Mouse (Mus musculus) liver, embryonic 14.5 days (tissue): ENCODE data around the gene Ppfibp1.

Experiments
- CTCF ChIP-seq: IDR thresholded peaks from 2 replicates; pipeline ENCODE4 v1.5.1; 2016; ENCODE audit warnings: antibody characterized with exemption, low read depth, control low read depth
- EP300 ChIP-seq: IDR thresholded peaks from 2 replicates; pipeline ENCODE4 v1.6.1; 2016; ENCODE audit warnings: antibody characterized with exemption, low read depth

- no peak for TF ChIP-seq CTCF
- TF ChIP-seq EP300: no peak
Observed at GRCm38 (mm10) chr6:146933123-146933522, 44.8 kb downstream of the Ppfibp1 start.
